Mouse (Mus musculus) left cerebral cortex, postnatal 10 days (tissue): ENCODE data around the gene Rpl35a. TPM values are rescaled to one million over a fixed set of nuclear protein-coding genes. Genes with fewer than 3 reads are reported as not detected.

Experiments
- DNase-seq, 2 experiments: peaks; one replicate each; pipeline ENCODE4 v3.0.0; 2021 to 2022; ENCODE audit warnings: low spot score in 2 of 2, mixed read lengths in 1 of 2; ENCODE audit errors: extremely low spot score in 1 of 2
- intact Hi-C: fragments of 180-260 bp; cut with DNase I; formaldehyde crosslinking; loops from one replicate; pipeline ENCODE4 v1.15.1; 2025
- total RNA-seq, 2 experiments: library from RNA; stranded (reverse); gene quantifications; 2 replicates each; pipeline ENCODE4 v1.2.3; 2021

The Rpl35a gene
- 100 to 1,000 TPM; 258 to 270 TPM for total RNA-seq

DNA sequence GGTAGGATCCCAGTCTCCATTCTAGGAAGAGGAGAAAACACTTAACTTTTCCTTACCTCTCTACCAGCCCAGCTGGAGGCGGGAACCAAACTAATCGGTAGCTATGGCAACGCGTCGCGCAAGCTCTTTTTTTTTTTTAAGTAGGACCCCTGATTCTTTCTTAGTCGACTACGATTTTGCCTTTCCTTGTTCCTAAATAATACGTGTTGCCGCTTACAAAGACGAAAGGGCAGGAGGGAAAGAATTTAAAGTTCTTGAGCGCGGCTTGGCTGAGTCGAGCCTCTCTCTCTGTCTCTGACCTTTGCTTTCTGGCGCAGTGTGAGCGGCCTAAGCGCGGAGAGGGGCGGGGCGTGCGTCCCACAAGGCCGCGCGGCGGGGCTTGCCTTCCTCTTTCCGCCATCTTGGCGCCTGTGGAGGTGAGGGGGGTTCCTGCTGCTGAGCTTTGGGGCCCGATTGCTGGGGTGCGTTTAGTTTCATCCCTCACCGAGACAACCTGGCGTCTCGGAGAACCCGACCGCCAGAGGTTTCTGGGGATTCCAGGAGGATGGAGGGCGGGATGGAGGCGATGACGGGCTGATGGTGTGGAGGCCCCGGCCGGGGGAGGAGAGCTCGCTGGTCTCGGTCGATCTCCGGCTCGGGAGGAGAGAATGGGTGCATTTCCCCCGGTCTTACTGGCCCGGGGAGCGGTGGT is at the start of gene Rpl35a, which contains the start of gene Iqcg:
Gene Rpl35a, plus strand, starts transcription at position 359 of the 691 bp plus-strand sequence.
Gene Iqcg, minus strand, starts transcription at position 124 of the 691 bp plus-strand sequence.
- intact Hi-C loops: no loop called here
- peak; percentile 82 to 93 for DNase-seq

DNA sequence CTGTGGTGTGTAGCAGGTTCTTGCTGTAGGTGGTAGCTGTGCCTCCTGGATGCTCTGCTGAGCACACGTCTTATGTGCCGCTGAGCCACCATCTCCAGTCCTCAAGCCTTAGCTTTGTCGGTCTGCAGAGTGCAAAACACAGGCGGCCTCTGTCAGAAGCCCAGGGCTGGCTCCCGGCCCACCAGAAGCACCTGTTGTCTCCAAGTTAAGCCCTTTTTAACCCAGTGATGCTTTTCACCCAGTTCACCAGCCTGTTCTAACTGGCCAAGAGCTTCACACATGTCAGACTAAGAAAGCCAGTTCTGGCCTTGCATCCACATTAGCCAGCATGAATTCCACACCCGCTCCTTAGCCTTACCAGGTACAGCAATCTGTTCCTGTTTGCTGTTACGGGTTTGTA is 49.4 kb upstream of the Rpl35a start:
- no peak for DNase-seq
- intact Hi-C loops: no loop called here

DNA sequence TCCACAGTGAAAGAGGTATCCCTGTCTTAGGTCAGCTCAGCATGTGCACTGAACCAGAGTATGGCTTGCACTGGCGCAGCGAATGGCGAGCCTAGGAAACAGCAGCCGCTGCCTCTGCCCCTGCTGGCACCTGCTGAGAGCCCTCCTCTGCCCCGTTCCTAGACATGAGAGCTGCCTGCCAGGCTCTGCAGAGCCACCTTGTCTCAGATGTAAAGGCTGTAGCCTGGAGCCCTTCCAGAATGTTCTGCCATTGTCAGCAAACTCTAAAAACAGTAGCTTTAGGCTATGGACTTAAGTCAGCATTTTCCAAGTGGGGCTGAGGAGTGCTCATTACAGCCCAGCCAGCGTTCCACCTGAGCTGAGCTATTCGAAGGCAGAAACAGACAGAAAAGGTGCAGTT is 48.8 kb upstream of the Rpl35a start:
- no peak for DNase-seq
- intact Hi-C loops: no loop called here

DNA sequence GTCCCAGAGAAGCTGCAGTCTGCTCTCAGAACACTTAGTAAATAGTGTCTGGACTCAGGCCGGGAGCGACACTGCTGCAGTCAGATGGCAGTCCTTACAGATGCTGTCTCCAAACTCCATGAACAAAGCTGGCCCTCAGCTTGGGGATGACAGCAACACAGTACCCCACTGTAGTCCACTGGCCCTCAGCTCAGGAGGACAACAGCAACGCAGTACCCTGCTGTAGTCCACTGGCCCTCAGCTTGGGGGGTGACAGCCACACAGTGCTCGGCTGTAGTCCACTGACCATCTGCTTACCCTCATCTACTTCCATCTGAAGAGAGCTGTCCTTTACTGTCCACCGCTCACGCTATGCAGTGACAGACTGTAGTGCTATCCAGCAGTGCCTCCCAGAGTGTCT is 46.1 kb upstream of the Rpl35a start:
- intact Hi-C loops: loop anchor here (5.0 kb wide), 1 partner anchor 193 kb away; no protein-coding TSS in a partner anchor
- DNase-seq: no peak

DNA sequence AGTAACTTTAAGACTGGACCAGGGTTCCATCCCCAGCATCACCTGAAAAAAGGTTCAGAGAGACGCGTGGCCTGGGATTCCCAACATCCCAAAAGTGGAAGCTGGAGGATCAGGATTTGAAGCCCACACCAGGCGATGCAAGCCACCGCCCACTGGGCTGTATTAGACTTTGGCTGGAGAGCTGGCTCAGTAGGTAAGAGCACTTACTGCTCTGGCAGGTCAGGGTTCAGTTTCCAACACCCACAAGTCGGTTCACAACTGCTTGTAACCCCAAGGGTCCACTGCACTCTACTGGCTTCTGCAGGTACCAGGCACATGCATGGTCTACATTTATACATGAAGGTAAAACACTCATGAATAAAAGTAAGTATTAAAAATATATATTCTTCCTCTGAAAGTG is 42.5 kb upstream of the Rpl35a start:
- no peak for DNase-seq
- intact Hi-C loops: loop anchor here (5.0 kb wide), 1 partner anchor 196 kb away; no protein-coding TSS in a partner anchor

DNA sequence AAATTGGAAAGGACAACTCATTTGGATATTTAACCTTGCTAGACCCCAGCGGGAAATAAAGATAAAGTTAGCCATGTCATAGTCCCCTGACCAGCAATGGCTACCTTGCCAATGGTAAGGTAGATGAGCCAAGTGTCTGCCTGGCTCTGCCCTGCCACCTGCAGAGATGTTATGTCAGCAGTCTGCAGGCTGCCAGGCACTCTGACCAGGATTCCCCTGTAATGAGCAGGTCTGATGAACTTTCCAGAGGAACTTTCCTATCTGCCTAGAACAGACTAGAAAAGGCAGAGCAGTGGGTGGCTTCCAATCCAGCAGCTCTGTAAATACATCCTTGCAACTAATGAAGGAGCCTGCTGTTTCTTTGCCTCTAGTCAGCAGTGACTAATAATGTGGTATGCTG is 41.3 kb upstream of the Rpl35a start:
- DNase-seq: no peak
- intact Hi-C loops: loop anchor here (5.0 kb wide), 1 partner anchor 198 kb away; no protein-coding TSS in a partner anchor

DNA sequence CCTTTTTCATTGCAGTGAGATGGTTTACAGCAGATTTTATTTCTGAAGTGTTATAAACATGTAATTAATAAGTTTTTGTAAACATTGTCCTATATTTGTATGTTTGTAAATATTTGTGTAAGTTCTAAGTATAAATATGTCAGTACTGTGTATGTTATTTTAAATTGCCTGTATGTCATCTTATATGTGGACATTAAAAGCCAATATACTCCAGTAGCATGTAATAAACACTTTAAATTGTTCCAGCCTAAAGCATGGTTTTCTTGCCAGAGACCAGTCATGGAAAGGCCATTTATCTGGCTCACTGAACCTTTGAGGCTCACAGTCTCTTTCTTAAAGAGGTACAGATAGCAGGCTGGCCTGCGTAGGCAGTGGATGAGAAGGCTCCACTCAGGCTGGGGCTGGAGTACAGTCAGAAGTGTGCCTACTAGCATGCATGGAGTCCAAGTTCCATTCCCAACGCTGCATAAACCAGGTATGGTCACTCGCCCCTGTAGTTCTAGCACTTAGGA is 40.8 kb upstream of the Rpl35a start:
- no peak for DNase-seq
- intact Hi-C loops: no loop called here

DNA sequence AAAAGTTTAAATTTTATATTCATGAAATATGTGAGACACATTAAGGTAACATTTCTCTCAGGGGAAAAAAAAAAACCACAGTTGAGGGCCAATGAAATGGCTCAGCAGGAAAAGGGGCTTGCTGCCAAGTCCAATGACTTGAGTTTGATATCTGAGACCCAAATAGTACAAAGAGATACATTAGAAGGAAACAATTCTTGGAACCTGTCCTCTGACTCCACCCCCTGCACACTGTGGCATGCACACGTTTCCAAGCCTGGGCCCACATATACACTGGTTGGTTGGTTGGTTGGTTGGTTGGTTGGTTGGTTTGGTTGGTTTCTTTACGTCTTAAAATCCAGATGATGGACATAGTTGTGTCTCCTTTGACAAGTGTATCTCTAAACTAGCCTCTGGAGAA is 40.3 kb upstream of the Rpl35a start:
- intact Hi-C loops: no loop called here

DNA sequence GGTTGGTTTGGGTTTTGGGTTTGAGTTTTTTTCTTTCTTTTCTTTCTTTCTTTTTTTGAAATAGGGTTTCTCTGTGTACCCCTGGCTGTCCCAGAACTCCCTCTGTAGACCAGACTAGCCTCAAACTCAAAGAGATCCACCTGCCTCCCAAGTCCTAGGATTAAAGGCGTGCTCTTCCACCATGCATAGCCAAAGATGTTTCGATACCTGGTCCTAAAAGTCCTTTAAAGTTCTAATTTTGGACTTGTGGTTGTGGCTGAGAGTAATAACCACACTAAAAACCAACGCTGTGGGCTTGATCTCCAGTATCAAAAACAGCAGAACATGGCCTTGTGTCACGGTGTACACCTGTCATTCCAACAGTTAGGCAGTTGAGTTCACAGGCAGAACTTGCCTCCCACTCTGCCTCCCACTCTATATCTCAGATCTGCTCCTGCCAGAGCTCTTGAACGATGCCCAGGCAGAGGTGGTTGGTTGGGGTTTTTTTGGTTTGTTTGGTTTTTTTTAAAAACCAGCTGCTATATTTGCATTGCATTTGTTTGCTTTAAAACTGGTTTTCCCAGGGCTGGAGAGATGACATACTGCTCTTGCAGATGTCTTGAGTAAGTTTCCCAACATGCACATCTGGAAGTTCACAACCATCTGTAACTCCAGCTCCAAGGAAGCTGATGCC is 38.4 kb upstream of the Rpl35a start:
- no peak for DNase-seq
- intact Hi-C loops: no loop called here

More for the DNA sequence above, 40.3 kb upstream of the Rpl35a start:
- DNase-seq: no peak

DNA sequence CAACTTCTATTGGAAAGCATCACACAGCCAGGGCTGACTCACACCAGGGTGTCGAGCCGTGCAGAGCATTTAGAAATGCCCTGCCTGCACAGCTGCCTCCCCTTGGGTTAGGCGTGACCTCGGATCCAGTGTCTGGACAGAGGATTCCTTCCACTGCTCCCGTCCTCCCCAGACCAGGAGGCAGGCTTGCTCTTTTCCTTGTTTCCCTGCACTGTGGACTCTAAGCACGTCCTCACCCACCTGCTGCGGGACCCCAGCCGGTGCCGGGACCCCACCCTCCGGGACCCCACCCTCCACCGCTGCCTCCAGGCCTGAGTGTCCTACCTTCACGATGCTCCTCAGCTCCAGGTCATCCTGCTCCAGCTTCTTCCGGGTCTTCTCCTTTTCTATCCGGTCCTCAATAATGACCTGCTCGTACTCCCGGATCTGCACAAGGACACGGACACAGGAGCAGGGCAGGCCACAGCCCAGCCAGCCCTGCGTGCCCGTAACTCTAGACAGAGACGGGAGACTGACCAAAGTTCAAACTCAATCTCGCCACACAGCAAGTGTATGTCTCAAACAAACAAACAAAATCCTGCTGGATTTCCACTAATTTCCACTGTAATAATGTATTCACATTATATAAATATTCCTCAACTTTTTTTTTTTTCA is 37.0 kb upstream of the Rpl35a start:
- no peak for DNase-seq
- intact Hi-C loops: no loop called here

DNA sequence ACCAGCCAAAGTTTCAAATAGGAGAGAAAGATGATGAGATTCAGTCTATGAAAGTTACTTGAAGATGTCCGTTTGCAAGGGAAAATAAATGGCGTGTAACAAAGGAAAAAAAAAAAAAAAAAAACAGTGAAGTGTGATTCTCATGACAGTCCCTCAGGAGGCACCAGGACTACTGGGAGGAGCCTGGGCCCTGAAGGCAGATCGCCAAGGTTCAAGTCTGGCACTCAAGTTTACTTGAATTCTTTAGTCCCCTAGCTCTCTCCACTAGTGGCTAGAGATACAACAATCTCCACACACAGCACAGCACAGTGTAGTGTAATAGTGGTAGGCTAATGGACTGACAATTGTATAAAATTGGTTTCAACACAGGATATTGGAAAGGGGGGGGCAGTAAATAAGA is 34.9 kb upstream of the Rpl35a start:
- intact Hi-C loops: no loop called here
- DNase-seq: no peak

DNA sequence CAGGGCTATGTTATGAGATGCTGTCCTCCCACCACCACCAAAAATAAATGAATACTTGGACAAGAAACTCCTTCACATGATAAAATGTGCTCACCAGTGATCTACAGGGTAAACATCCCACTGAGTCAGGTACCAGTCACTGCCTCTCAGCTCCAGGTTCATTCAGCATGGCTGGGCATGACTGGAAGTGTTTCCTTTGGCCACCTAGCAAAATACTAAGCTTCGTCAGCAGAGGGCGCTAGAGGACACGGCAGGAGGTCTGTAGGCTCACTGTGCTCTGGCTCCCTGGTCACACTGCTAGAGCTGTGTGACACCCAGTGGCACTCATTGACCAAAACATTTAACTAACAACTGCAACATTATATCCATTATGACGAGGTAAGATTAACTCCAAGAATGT is 32.5 kb upstream of the Rpl35a start:
- intact Hi-C loops: no loop called here
- DNase-seq: peak; percentile 76 to 85

DNA sequence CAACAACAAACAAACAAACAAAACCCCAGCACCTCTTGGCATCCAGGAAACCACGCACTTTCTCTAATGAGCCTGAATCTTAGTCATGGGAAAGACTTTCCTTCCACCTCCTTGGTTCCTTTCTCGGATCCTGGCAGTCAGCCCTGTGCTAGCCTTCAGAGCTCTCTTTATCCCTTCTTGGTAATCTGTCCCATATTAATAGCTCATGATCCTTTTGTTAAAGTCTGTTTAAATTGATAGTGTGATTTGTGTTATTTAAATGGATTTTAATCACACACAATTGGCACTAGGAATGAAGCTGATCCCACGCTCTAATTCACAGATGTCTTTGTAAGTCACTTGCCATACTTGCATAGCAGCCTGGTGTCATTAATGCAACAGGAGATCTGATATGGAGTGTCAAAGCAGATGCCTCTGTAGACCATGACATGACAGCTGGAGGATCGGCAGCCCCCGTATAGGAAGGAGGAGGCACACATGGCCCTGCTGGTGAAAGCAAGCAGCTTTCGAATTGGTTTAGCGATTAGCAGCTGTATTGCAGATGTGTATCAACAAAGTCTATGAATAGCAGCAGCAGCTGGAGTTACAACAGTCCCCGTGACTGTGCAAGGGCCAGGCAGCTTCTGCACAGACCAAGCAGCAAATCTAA is 31.7 kb upstream of the Rpl35a start:
- intact Hi-C loops: no loop called here
- no peak for DNase-seq

DNA sequence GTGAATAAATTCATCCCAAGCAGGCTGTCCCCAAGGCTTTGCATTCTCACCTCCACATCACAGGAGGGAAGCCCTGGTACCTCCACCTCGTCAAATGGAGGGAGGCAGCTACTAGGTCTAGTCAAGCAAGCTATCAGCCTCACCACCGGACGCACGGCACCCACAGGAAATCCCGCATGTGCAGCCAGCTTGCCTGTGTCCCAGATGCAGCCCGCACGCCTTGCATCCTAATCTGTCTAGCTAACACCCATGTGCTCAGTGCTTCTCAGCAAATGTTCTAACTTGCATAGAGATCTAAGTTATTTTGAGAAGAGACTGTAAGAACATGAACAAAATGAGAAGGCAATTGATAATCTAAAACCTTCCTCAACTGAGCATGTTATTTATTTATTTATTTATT is 29.9 kb upstream of the Rpl35a start:
- intact Hi-C loops: loop anchor here (1.0 kb wide), 1 partner anchor 126 kb away; no protein-coding TSS in a partner anchor
- peak in 1 of 2 experiments; percentile 49 for DNase-seq

DNA sequence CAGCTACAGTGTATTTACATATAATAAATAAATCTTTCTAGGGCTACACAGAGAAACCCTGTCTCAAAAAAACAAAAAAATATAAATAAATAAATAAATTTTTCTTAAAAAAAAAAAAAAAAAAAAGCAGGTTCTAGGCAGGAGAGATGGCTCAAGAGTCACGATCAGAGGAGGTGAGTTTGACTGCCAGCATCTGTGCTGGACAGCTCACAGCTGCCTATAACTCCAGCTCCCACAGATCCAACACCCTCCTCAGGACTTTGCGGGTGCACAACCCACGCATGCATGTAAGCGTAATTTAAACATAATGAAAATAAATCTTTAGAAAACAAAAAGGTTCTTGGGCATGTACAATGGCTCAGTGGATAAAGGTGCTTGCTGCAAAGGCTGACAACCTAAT is 20.2 kb upstream of the Rpl35a start:
- DNase-seq: no peak
- intact Hi-C loops: no loop called here

DNA sequence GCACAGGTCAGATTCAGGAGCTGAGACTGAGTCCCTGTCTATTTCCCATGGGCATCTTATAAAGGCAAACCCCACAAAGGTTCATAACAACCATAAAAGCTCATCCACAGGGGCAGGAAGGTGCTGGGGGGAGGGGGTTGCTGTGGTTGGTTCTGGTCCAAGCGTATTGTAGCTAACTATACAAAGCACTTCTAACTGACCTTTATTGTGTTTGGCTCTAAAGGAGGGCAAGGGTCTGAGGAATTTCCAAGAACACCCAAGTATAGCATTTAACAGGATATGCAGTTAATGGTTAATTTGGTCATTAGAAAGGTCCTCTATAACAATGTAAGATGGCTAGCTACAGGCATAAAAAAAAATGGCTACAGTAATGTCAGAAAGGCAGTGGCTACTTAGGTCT is 13.6 kb upstream of the Rpl35a start:
- intact Hi-C loops: no loop called here

DNA sequence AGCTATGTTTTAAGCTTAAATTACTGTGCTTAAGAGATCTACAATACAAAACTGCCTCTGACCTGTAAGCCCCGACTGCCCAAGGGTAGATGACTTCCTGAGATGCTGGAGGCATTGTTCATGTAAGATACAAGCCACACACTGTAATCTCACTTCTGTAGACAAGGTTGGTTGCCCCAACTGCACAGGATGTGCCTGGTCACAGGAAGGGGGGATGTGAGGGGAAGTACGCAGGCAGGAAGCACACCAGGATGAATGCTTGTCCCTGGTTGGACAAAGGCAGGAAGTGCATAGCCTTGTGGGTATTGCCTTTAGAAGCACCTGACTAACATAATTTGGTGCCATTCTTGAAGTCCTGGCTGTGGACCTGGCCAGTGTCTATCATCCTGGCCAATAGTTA is 13.0 kb upstream of the Rpl35a start:
- DNase-seq: no peak
- intact Hi-C loops: no loop called here

More for the DNA sequence above, 13.6 kb upstream of the Rpl35a start:
- DNase-seq: no peak

DNA sequence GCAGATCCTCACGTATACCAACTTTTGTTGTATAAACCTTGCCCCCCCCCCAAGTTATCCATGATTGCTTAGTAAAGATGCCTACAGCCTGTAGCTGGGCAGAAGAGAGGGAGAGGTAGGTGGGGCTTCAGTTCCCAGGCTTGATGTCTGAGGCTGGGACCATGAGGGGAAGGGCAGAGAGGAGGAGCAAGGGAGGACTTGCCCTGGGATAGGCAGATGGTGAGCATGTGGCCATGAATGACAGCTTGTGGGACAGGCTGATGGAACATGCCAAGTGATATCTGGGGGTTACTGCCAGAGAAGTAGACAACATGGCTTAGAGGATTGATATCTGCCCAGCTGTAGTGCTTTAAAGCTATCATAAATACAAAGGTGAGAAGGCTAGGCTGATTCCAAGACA is 8.2 kb upstream of the Rpl35a start:
- intact Hi-C loops: no loop called here
- no peak for DNase-seq

DNA sequence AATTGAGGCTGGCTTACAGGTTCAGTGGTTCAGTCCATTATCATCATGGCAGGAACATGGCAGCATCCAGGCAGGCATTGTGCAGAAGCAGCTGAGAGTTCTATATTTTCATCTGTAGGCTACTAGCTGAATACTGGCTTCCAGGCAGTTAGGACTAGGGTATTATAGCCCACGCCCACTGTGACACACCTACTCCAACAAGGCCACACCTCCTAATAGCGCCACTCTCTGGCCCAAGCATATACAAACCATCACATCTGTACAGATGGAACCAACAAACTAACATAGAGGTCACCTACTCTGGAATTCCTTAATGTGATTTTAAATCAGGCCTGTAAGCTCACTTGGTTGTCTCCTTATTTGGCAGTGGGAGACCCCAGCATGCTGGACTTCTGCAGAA is 7.6 kb upstream of the Rpl35a start:
- intact Hi-C loops: no loop called here
- DNase-seq: no peak
